Mouse (Mus musculus): Measurements from ENCODE around the gene Cep78.

Cep78 gene

GRCm38 (mm10) chr19:15908016-15908415 is 76.8 kb downstream of the Cep78 start:
- DNase-seq (ENCODE audit: low spot score in 2 of 2): no peak
